Mouse (Mus musculus) urinary bladder, postnatal 25 days (tissue): ENCODE results near the gene Acsbg2.
A peak's percentile ranks its signal among the peaks of the same experiment; 100 is the strongest.

ENCODE experiments used
- DNase-seq: peaks from one replicate; pipeline ENCODE4 v3.0.0; 2022; ENCODE audit warnings: low spot score

The Acsbg2 gene

GRCm38 (mm10) chr17:56871767-56872166, 2.5 kb downstream of the Acsbg2 start:
- no peak for DNase-seq

- DNase-seq = no peak
These were observed 3.8 kb downstream of the Acsbg2 start for GRCm38 (mm10) chr17:56870287-56870953.

- DNase-seq = no peak
These were observed 4.7 kb downstream of the Acsbg2 start for GRCm38 (mm10) chr17:56869481-56869977.

- DNase-seq = no peak
These were observed 8.2 kb downstream of the Acsbg2 start for GRCm38 (mm10) chr17:56866071-56866470.

GRCm38 (mm10) chr17:56861197-56861596, 13.1 kb downstream of the Acsbg2 start:
- no peak for DNase-seq

DNA sequence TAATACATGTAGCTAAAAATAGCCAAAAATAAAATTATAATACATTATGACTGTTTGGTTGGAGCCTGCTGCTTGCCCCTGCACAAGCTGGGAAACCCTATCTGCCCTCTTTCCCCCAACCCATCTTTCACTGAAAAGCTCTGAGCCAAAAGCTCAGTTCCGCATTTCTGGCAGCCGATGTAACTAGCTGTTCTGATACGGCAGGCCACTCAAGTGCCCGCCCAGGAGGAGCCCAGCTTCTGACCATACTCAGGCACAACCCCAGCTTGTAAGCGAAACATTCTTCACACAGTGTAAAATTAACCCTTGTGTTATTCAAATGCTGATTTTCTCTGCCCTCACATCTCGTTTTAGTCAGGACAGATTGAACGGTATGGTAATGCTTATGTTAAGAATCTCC, 15.3 kb downstream of the Acsbg2 start:
- no peak for DNase-seq

DNA sequence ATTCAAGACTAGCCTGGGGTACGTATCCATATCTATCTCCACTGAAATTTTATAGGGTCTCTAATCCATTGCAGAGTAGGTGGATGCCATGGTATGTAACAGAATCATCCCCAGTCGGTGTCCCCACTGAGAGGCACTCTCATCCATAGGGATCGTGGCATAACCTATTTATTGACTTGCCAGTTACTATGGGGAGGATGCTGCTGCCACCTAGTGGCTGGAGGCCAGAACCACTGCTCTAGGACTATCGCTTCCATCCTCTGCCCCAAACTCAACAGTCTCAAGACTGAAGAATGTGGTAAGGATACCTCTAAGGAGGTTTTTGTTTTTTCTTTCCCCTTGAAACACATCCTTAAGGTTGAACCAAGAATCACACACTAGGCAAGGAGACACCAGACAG, 16.0 kb downstream of the Acsbg2 start:
- peak; percentile 77 for DNase-seq

- no peak for DNase-seq
These were observed 18.8 kb downstream of the Acsbg2 start for GRCm38 (mm10) chr17:56855421-56855820.

- no peak for DNase-seq
These were observed 23.1 kb downstream of the Acsbg2 start for GRCm38 (mm10) chr17:56851167-56851566.

- DNase-seq = no peak
These were observed 24.5 kb downstream of the Acsbg2 start for GRCm38 (mm10) chr17:56849710-56850109.

GRCm38 (mm10) chr17:56848785-56849184, 25.5 kb downstream of the Acsbg2 start:
- no peak for DNase-seq

- no peak for DNase-seq
These were observed 30.6 kb downstream of the Acsbg2 start for GRCm38 (mm10) chr17:56843678-56844077.

- DNase-seq = no peak
These were observed 32.1 kb downstream of the Acsbg2 start for GRCm38 (mm10) chr17:56842173-56842572.

GRCm38 (mm10) chr17:56840524-56840923, 33.7 kb downstream of the Acsbg2 start:
- DNase-seq = no peak

DNA sequence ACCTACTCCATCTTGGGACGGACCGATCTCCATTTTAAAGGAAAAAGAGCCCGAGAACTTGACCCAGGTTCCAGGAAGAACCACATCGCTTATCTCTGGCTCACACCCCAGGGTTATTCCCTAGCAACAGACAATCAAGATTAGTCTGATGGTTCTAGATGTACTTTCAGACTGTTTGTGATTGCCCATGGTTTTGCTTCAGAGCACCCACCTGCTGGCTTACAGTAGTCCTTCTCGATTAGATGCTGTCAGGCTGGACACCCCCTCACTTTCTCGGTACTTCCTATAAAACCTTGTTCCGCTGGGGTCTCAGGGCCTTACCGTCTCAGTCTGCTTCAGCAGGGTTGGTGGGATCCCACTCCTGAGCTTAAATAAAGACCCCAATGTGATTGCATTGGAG, 37.9 kb downstream of the Acsbg2 start:
- no peak for DNase-seq

DNA sequence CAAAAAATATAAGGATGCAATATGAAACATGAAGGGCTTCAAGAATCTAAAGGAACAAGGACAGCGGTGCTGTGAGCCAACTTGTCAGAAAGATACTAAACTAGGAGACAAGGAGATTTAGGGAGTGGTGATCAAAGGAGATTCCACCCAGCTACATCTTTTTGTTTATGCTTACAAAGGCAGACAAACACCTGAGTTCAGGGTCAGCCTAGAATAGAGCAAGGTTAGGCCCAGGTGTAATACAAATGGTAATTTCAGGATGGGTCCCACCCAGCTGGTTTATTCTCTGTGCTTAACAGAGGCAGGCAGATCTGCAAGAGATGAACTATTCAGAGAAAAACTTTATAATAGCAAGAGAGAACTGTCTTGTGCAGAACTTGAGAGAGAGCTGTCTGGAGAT, 40.9 kb downstream of the Acsbg2 start:
- no peak for DNase-seq

- DNase-seq = no peak
These were observed 41.3 kb downstream of the Acsbg2 start for GRCm38 (mm10) chr17:56832918-56833317.

DNA sequence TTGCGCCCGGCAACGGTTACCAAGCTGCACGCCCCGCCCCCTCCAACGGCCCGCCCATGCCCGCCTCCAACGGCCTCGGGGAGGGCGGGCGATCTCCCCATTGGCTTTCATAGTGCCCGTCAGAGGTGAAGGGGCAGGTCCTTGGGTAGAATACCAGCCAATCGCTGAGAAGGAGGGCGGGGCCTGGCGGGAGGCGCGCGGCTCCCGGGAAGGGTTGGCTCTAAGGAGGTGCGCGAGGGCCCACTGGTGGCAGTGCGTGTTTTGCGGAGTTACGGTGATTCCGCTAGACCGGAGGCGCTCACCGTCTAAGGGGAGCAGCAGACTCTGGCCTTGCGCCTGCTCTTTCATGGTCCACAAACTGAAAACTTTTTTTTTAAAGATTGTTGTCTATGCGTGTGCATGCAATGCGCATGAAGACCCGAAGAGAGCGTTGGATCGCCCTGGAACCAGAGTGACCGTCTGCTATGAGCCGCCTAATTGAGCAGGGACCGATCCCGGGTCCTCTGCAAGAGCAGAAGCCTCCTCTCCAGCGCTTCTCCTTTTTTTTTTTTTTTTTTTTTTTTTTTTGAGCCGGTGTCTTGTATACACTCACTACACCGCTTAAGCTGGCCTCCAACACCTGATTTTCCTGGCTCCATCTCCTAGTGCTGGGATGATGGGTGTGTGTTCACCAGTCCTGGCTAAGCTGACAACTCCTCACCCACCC, 43.0 kb downstream of the Acsbg2 start:
- peak; percentile 96 for DNase-seq

DNA sequence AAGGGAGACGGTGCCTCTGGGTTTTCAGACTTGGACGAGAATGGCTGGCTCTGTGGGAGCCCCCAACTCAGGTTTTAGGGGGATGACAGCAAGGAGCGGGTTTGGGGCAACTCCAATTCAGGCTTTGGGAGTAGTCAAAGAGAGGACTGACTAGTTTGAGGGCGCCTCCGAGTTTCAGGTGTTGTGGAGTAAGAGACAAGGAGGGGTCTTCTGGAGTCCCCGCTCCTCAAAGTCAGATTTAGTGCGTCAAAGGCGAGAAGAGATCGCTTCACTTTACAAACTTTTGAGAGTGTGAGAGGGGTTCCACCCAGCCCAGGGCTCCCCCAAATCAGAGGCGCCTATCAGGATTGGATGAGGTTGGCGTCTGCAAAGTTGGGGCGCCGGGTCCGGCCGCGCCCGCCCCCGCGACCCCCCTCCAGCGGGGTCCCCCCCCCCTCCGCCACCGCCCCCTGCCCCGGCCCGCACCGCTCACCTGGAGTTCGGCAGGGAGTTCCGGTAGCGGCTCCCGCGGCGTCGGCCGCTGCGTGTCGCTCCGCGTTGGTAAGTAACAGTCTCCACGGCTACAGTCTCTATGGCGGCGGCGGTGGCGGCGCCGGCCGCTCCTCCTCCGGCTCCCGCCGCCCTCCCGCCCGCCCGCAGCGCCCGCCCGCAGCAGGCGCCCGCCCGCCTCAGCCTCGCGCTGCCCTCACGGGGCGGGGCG, 43.7 kb downstream of the Acsbg2 start, which contains the start of gene Rfx2:
Gene Rfx2 (minus strand): TSS at position 603 of the 700 bp plus-strand sequence.
- DNase-seq = peak; percentile 24

- no peak for DNase-seq
These were observed 44.5 kb downstream of the Acsbg2 start for GRCm38 (mm10) chr17:56829795-56830194.

DNA sequence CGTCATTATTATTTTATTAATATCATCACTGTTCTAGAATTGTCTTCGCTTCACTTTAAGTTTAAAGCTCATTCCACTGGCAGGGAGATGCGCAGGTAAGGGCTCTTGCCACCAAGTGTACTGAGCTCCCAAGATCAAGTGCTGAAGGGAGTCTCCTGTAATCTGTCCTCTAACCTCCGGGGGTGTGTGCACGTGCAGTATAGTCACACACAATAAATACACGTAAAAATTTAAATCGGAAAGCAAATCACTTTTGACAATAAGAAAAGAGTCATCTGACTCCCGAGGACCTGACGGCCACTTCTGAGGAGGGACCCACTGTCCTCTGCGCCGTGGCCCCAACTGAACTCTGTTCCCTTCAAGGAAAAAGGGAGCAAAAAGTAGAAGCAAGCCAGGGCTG, 45.1 kb downstream of the Acsbg2 start:
- DNase-seq = no peak

- DNase-seq = no peak
These were observed 47.5 kb downstream of the Acsbg2 start for GRCm38 (mm10) chr17:56826718-56827117.

GRCm38 (mm10) chr17:56823352-56823751, 50.9 kb downstream of the Acsbg2 start:
- no peak for DNase-seq
